Mouse (Mus musculus): ENCODE data around the gene Ndufa10. TPM values are rescaled to one million over a fixed set of nuclear protein-coding genes. Genes with fewer than 3 reads are reported as not detected.

Ndufa10 gene
- polyA plus RNA-seq (2015; fragmentation: Nextera tagmentation; extraction: Ambion mirVana) = 386 and 399 TPM in 2 replicates

GRCm38 (mm10) chr1:92473165-92474041, at the start of gene Ndufa10:
TSS of gene Ndufa10 (minus strand) at chr1:92473860.

GRCm38 (mm10) chr1:92518561-92518960, 44.9 kb upstream of the Ndufa10 start, which contains the start of gene Olfr1414:
TSS of gene Olfr1414 (minus strand) at chr1:92518661.

GRCm38 (mm10) chr1:92496001-92496400, 22.3 kb upstream of the Ndufa10 start, which contains the start of gene Olfr1415:
TSS of gene Olfr1415 (minus strand) at chr1:92496101.

GRCm38 (mm10) chr1:92485013-92485412, 11.4 kb upstream of the Ndufa10 start, which contains the start of gene Olfr1416:
TSS of gene Olfr1416 (minus strand) at chr1:92485113.

Small RNAs within 50 kb of the gene (microRNA-seq; reads per million reads assigned to microRNA genes)
- 4.1 reads per million, percentile 6 among the genes with 10 or more reads in this experiment for gene Mir6900

Other genes with a start within 250 kb of the Ndufa10 start
- not detected in 2 replicates for gene Olfr1416, start 11.3 kb upstream of the Ndufa10 start, polyA plus RNA-seq (2015; fragmentation: Nextera tagmentation; extraction: Ambion mirVana)
- gene Olfr1415, start 22.2 kb upstream of the Ndufa10 start, polyA plus RNA-seq (2015; fragmentation: Nextera tagmentation; extraction: Ambion mirVana) = not detected in 2 replicates
- not detected in 2 replicates for gene Olfr1414, start 44.8 kb upstream of the Ndufa10 start, polyA plus RNA-seq (2015; fragmentation: Nextera tagmentation; extraction: Ambion mirVana)
- gene Olfr1413, start 97.5 kb upstream of the Ndufa10 start, polyA plus RNA-seq (2015; fragmentation: Nextera tagmentation; extraction: Ambion mirVana) = not detected in 2 replicates
- gene Olfr1412, start 111.9 kb upstream of the Ndufa10 start, polyA plus RNA-seq (2015; fragmentation: Nextera tagmentation; extraction: Ambion mirVana) = not detected in 2 replicates
- gene Olfr1411, start 120.6 kb upstream of the Ndufa10 start, polyA plus RNA-seq (2015; fragmentation: Nextera tagmentation; extraction: Ambion mirVana) = not detected in 2 replicates
- not detected in 2 replicates for gene Olfr1410, start 131.9 kb upstream of the Ndufa10 start, polyA plus RNA-seq (2015; fragmentation: Nextera tagmentation; extraction: Ambion mirVana)
- gene Olfr12, start 143.9 kb upstream of the Ndufa10 start, polyA plus RNA-seq (2015; fragmentation: Nextera tagmentation; extraction: Ambion mirVana) = not detected in 2 replicates
- 711 and 736 TPM in 2 replicates for gene Cops9, start 168.1 kb upstream of the Ndufa10 start, polyA plus RNA-seq (2015; fragmentation: Nextera tagmentation; extraction: Ambion mirVana)
- gene Otos, start 175.0 kb upstream of the Ndufa10 start, polyA plus RNA-seq (2015; fragmentation: Nextera tagmentation; extraction: Ambion mirVana) = 0.68 and 0.70 TPM in 2 replicates

Data from neural tube, postnatal 0 days (tissue).